Mouse (Mus musculus) liver, embryonic 14.5 days (tissue): ENCODE measurements at regions not wholly inside any gene's neighbourhood (a gene's known extent, or its start where the extent isn't known, plus 50 kb on each side); places are given as distances from the start of the nearest gene placed in this dataset.

Experiments
- CTCF ChIP-seq: IDR thresholded peaks from 2 replicates; pipeline ENCODE4 v1.5.1; 2016; ENCODE audit warnings: antibody characterized with exemption, low read depth, control low read depth
- EP300 ChIP-seq: IDR thresholded peaks from 2 replicates; pipeline ENCODE4 v1.6.1; 2016; ENCODE audit warnings: antibody characterized with exemption, low read depth

GRCm38 (mm10) chr10:91270955-91271741 lies 90.0 kb upstream of the Tmpo start:
- TF ChIP-seq CTCF = peak; percentile 96
- no peak for TF ChIP-seq EP300
